Mouse (Mus musculus) small intestine, adult 10 weeks (tissue): ENCODE results near the gene Sox9. TPM values are rescaled to one million over a fixed set of nuclear protein-coding genes. Genes with fewer than 3 reads are reported as not detected.

ENCODE experiments used
- polyA plus RNA-seq: library from polyadenylated mRNA; stranded (reverse); fragments of 350-450 nt; fragmentation: Illumina TruSeq; extraction: RNeasy Lipid Tissue Mini Kit (QIAGEN cat#74804); gene quantifications from one replicate; pipeline ENCODE4 v1.2.3, GENCODE M21; 2014; ENCODE audit warnings: low replicate concordance

Gene Sox9
- 13.4 TPM for polyA plus RNA-seq

GRCm38 (mm10) chr11:112781994-112782356 is at the start of gene Sox9:
Sox9 (plus strand) TSS chr11:112782224.

